Mouse (Mus musculus) MEL (cell line): ENCODE measurements at regions not wholly inside any gene's neighbourhood (a gene's known extent, or its start where the extent isn't known, plus 50 kb on each side); places are given as distances from the start of the nearest gene placed in this dataset.
A peak's percentile ranks its signal among the peaks of the same experiment; 100 is the strongest.

Source experiments
- DNase-seq: peaks from one replicate; pipeline ENCODE4 v3.0.0; 2011; ENCODE audit warnings: low read depth, low spot score
- H3K27ac ChIP-seq: 2 replicates; pipeline ENCODE4 v1.5.1; 2012; ENCODE audit warnings: low read depth, mild to moderate bottlenecking, control low read depth, low read length, moderate library complexity; ENCODE audit not compliant: control insufficient read depth
- H3K27me3 ChIP-seq, 2 experiments: fragments of 150-350 bp in 1 of 2; sonication (generic) in 1 of 2; 2 replicates each; pipeline ENCODE4 v1.6.1; 2012; ENCODE audit warnings: low read length in 2 of 2, mild to moderate bottlenecking in 2 of 2, improper control_type of control experiment in 1 of 2, moderate library complexity in 1 of 2; ENCODE audit not compliant: insufficient read depth in 2 of 2, control insufficient read depth in 1 of 2
- H3K36me3 ChIP-seq, 2 experiments: 2 replicates each; pipeline ENCODE4 v1.6.1; 2012 to 2014; ENCODE audit warnings: low read length in 2 of 2, improper control_type of control experiment in 1 of 2, inconsistent platforms in 1 of 2, mild to moderate bottlenecking in 1 of 2; ENCODE audit not compliant: insufficient read depth in 2 of 2, control insufficient read depth in 1 of 2
- H3K4me1 ChIP-seq, 2 experiments: fragments of 150-350 bp in 1 of 2; sonication (generic) in 1 of 2; 2 replicates each; pipeline ENCODE4 v1.6.1; 2012; ENCODE audit warnings: low read length in 2 of 2, improper control_type of control experiment in 1 of 2, mild to moderate bottlenecking in 1 of 2; ENCODE audit not compliant: insufficient read depth in 2 of 2, control insufficient read depth in 1 of 2
- H3K4me3 ChIP-seq, 2 experiments: fragments of 150-350 bp in 1 of 2; sonication (generic) in 1 of 2; 2 replicates each; pipeline ENCODE4 v1.5.1; 2012; ENCODE audit warnings: low read depth in 2 of 2, low read length in 2 of 2, mild to moderate bottlenecking in 2 of 2, moderate library complexity in 2 of 2, control low read depth in 1 of 2, improper control_type of control experiment in 1 of 2; ENCODE audit not compliant: control insufficient read depth in 1 of 2, insufficient read depth in 1 of 2
- H3K79me2 ChIP-seq: 2 replicates; pipeline ENCODE4 v1.6.1; 2012; ENCODE audit warnings: mild to moderate bottlenecking, low read length, moderate library complexity; ENCODE audit not compliant: control insufficient read depth, poor library complexity, insufficient read depth
- H3K9ac ChIP-seq: 2 replicates; pipeline ENCODE4 v1.6.1; 2012; ENCODE audit warnings: low read depth, mild to moderate bottlenecking, control low read depth, low read length, moderate library complexity; ENCODE audit not compliant: control insufficient read depth, poor library complexity, severe bottlenecking
- H3K9me3 ChIP-seq: fragments of 150-350 bp; sonication (generic); replicated peaks from 2 replicates; pipeline ENCODE4 v1.6.1; 2012; ENCODE audit warnings: mild to moderate bottlenecking, low read length, improper control_type of control experiment, moderate library complexity; ENCODE audit not compliant: insufficient read depth
- CHD2 ChIP-seq: IDR thresholded peaks from 2 replicates; pipeline ENCODE4 v1.6.1; 2011; ENCODE audit warnings: low read length, improper control_type of control experiment
- CTCF ChIP-seq, 3 experiments: IDR thresholded peaks in 2 of 3; conservative IDR thresholded peaks in 1 of 3; 2 replicates each; pipeline ENCODE4 v1.5.1; 2011 to 2012; ENCODE audit warnings: low read length in 3 of 3, low read depth in 2 of 3, mild to moderate bottlenecking in 2 of 3, improper control_type of control experiment in 1 of 3, inconsistent platforms in 1 of 3, mixed read lengths in 1 of 3, moderate library complexity in 1 of 3; ENCODE audit not compliant: control insufficient read depth in 1 of 3, insufficient read depth in 1 of 3, poor library complexity in 1 of 3, severe bottlenecking in 1 of 3
- EP300 ChIP-seq, 2 experiments: IDR thresholded peaks; 2 replicates each; pipeline ENCODE4 v1.6.1; 2011; ENCODE audit warnings: improper control_type of control experiment in 2 of 2, low read length in 2 of 2, low read depth in 1 of 2, mild to moderate bottlenecking in 1 of 2
- ETS1 ChIP-seq: IDR thresholded peaks from 2 replicates; pipeline ENCODE4 v1.6.1; 2012; ENCODE audit warnings: low read depth, mild to moderate bottlenecking, inconsistent platforms, low read length, improper control_type of control experiment, moderate library complexity
- GATA1 ChIP-seq: IDR thresholded peaks from 2 replicates; pipeline ENCODE4 v1.6.1; 2011; ENCODE audit warnings: low read depth, low read length, improper control_type of control experiment
- KAT2A ChIP-seq: conservative IDR thresholded peaks from 2 replicates; pipeline ENCODE4 v1.6.1; 2012; ENCODE audit warnings: low read depth, low read length, improper control_type of control experiment, inconsistent platforms
- MAZ ChIP-seq: IDR thresholded peaks from 2 replicates; pipeline ENCODE4 v1.6.1; 2012; ENCODE audit warnings: low read depth, mild to moderate bottlenecking, inconsistent platforms, low read length, improper control_type of control experiment
- MXI1 ChIP-seq: IDR thresholded peaks from 2 replicates; pipeline ENCODE4 v1.6.1; 2011; ENCODE audit warnings: mild to moderate bottlenecking, low read depth, low read length, improper control_type of control experiment
- NELFE ChIP-seq: IDR thresholded peaks from 2 replicates; pipeline ENCODE4 v1.6.1; 2011; ENCODE audit warnings: low read depth, low read length, improper control_type of control experiment
- POLR2AphosphoS2 ChIP-seq: IDR thresholded peaks from 2 replicates; pipeline ENCODE4 v1.6.1; 2011; ENCODE audit warnings: low read length, improper control_type of control experiment
- SMC3 ChIP-seq: IDR thresholded peaks from 2 replicates; pipeline ENCODE4 v1.6.1; 2011; ENCODE audit warnings: low read depth, low read length, improper control_type of control experiment
- TBP ChIP-seq: IDR thresholded peaks from 2 replicates; pipeline ENCODE4 v1.8.0; 2011; ENCODE audit warnings: low read depth, low read length, improper control_type of control experiment
- UBTF ChIP-seq: IDR thresholded peaks from 2 replicates; pipeline ENCODE4 v1.6.1; 2012; ENCODE audit warnings: low read depth, mild to moderate bottlenecking, inconsistent platforms, low read length, improper control_type of control experiment, moderate library complexity, borderline replicate concordance; ENCODE audit not compliant: insufficient read depth
- ZC3H11A ChIP-seq: IDR thresholded peaks from 2 replicates; pipeline ENCODE4 v1.6.1; 2012; ENCODE audit warnings: low read depth, mild to moderate bottlenecking, inconsistent platforms, low read length, improper control_type of control experiment
- ZMIZ1 ChIP-seq: IDR thresholded peaks from 2 replicates; pipeline ENCODE4 v1.6.1; 2012; ENCODE audit warnings: low read depth, mild to moderate bottlenecking, inconsistent platforms, low read length, improper control_type of control experiment, moderate library complexity

- H3K27me3 ChIP-seq, result no peaks in the 10 kb centered on the region
- H3K4me1 ChIP-seq, result peaks cover 0 to 5% of the 10 kb centered on the region in 2 experiments; a peak in 3 of 4 replicates
- H3K9me3 ChIP-seq, result no peaks in the 10 kb centered on the region
- TF ChIP-seq EP300 (IDR thresholded peaks at IDR 0.05; ENCODE audit: low read depth in 1 of 2, low read length in 2 of 2) (peak in 1 of 2 experiments; percentile 28; a peak in 1 of 4 replicates), MXI1 (no peak)
- H3K36me3 ChIP-seq, result no peaks in the 10 kb centered on the region
- H3K4me3 ChIP-seq, result no peak overlapping the region
- no peak overlapping the region for H3K9ac ChIP-seq
- no peaks in the 10 kb centered on the region for H3K79me2 ChIP-seq
- no peak for DNase-seq
- no peak overlapping the region for H3K27ac ChIP-seq
These were observed 118.3 kb upstream of the Id2 start for GRCm38 (mm10) chr12:25215266-25215665.

- H3K36me3 ChIP-seq, result no peaks in the 10 kb centered on the region
- H3K4me3 ChIP-seq, result no peak overlapping the region
- H3K9me3 ChIP-seq, result no peaks in the 10 kb centered on the region
- H3K4me1 ChIP-seq, result no peaks in the 10 kb centered on the region; a peak in 3 of 4 replicates
- no peaks in the 10 kb centered on the region for H3K79me2 ChIP-seq
- TF ChIP-seq MAZ, result no peak
- no peaks in the 10 kb centered on the region for H3K27me3 ChIP-seq
- H3K27ac ChIP-seq, result no peak overlapping the region
- no peak for DNase-seq
- no peak overlapping the region for H3K9ac ChIP-seq
These were observed 117.0 kb upstream of the Id2 start for GRCm38 (mm10) chr12:25213782-25214478.

GRCm38 (mm10) chr12:25211331-25211730 lies 114.4 kb upstream of the Id2 start:
- no peaks in the 10 kb centered on the region for H3K27me3 ChIP-seq
- H3K36me3 ChIP-seq, result no peaks in the 10 kb centered on the region
- no peaks in the 10 kb centered on the region for H3K79me2 ChIP-seq
- no peaks in the 10 kb centered on the region for H3K9me3 ChIP-seq
- DNase-seq, result no peak
- H3K4me3 ChIP-seq, result no peak overlapping the region
- no peak overlapping the region for H3K9ac ChIP-seq
- no peak overlapping the region for H3K27ac ChIP-seq
- no peaks in the 10 kb centered on the region; a peak in 2 of 4 replicates for H3K4me1 ChIP-seq
- TF ChIP-seq TBP (no peak), ETS1 (no peak), MXI1 (no peak), CHD2 (no peak), ZC3H11A (no peak)

GRCm38 (mm10) chr12:25210597-25210996 lies 113.7 kb upstream of the Id2 start:
- TF ChIP-seq POLR2AphosphoS2 (no peak), CTCF (IDR thresholded peaks at IDR 0.05 in 2 of 3, conservative IDR thresholded peaks at IDR 0.05 in 1 of 3; ENCODE audit: control insufficient read depth in 1 of 3, insufficient read depth in 1 of 3, low read depth in 2 of 3, low read length in 3 of 3, poor library complexity in 1 of 3, severe bottlenecking in 1 of 3) (no peak), KAT2A (no peak), GATA1 (no peak), ETS1 (no peak), EP300 (IDR thresholded peaks at IDR 0.05; ENCODE audit: low read depth in 1 of 2, low read length in 2 of 2) (no peak), NELFE (no peak), ZMIZ1 (no peak), SMC3 (no peak), TBP (no peak), UBTF (no peak)
- Histone ChIP-seq H3K27ac (no peak overlapping the region), H3K27me3 (no peaks in the 10 kb centered on the region), H3K9ac (no peak overlapping the region), H3K9me3 (no peaks in the 10 kb centered on the region), H3K4me1 (no peaks in the 10 kb centered on the region; a peak in 1 of 4 replicates), H3K79me2 (no peaks in the 10 kb centered on the region), H3K4me3 (no peak overlapping the region), H3K36me3 (no peaks in the 10 kb centered on the region)
- DNase-seq, result no peak
